Mouse (Mus musculus) lung, postnatal 10 days (tissue): ENCODE measurements around the gene Svs4.
"Not testable (repeated sequence)": the region's sequence is repeated elsewhere in the genome, so short reads cannot be mapped to it uniquely, and the experiment has no call there.

Experiments used
- DNase-seq: peaks from one replicate; pipeline ENCODE4 v3.0.0; 2021

Svs4 gene

DNA sequence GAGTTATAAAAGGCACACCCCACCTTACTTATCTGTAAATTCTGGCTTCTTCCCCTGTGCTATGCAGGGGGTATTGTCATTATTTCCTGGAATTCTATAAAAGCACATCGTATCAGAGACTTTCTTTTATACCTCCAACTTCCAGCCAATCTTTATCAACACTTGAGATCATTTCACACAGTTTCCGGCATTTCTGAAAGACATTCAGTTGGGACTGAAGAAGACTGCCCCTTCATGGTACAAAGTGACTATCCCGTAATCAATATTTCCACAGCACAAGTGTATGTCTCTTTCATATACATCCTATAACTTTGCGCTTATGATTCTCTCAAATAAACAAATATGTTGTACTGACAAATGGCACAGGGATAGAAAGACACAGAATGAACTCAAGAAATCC lies at the start of gene Svs4:
TSS of gene Svs4 (minus strand) at position 101 of the 400 bp plus-strand sequence.
- DNase-seq = no peak

DNA sequence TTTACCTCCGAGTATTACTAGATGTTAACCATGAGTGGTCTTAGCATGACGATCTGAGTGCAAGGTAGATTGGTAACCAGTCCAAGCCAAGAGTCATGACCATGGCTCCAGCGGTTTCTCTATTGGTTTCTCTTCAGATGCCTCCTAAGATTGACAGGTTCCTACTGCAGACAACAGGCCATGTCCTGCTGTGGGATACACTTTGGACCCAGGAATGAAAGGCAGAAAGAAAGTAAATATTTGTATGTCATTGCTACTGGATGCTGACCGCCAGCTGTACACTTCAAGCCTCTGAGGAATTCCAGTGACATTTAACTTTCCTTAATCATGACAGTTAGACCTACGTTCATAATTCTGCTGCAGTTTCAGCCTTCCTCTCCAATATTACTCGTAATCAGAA lies 42.7 kb upstream of the Svs4 start:
- no peak for DNase-seq

DNA sequence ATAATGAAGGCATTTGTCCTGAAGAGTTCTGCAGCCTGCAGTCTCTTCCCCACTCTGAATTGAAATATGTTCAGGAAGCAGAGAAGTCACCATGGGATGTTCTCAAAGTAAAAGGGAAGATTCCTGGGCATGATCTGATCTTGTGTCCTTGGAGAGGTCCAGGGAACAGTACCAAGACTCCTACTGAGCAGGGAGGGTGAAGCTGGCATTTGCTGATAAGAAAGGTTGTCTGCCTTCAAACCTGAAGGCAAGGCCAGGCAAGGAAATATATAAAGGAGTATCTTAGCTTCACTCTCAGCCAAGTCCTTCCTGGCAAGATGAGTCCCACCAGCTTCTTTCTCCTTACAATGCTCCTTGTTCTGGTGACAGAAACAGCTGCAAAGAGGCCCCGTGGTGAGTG lies 38.2 kb upstream of the Svs4 start, which contains the start of gene Svs6:
TSS of gene Svs6 (plus strand) at position 301 of the 400 bp plus-strand sequence.
- not testable (repeated sequence) for DNase-seq

DNA sequence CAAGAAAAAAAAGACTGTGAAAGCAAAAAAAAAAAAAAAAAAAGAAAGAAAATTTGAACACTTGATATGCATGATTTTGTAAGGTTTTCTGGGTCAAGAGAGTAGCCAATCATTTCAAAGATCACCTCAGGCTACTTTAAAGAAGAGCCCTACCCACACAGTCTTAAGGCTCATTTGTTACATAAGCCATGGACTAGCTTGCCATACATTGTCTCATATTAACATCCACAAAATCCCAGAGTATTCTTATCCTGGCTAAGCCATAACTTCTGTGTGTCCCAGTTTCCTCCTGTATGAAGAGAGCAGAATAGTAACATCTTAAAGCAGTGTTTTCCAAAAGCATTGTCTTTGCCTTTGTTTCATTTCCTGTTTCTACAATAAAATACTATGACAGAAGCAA lies 37.2 kb upstream of the Svs4 start:
- not testable (repeated sequence) for DNase-seq

DNA sequence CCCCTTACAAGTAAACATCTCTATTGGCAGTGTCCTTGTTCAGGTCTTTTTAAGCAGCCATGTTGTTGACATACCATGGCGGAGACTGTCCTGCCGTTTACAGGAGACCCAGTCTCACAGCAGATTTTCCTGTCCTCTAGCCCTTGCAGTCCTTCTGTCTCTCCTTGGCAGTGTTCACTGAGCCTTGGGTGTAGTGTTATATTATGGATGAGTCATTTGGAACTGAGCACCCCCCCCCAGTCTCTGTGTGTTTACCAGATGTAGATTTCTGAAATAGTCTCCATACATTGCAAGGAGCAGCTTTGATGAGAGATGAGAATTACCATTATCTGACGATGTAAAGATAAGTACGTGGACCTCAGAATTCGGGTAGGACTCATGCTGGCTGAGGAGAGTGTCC lies 34.3 kb upstream of the Svs4 start:
- no peak for DNase-seq

DNA sequence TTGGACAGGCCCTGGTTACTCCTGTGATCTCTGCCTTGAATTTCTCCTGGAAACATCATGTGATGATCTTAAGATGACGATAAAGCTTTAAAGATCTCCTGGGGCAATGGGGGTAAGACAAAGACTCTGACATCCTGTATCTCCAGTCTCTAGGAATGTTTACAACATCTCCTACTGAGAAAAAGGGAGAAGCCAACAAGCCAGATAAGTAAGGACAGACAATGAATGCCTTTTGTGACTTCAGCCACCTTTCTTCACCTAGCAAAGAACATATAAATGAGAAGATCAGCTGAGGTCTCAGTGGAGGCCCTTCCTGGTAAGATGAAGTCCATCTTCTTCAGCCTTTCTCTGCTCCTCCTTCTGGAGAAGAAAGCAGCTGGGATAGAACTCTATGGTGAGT lies 10.7 kb upstream of the Svs4 start, which contains the start of gene Svs3a:
TSS of gene Svs3a (plus strand) at position 301 of the 400 bp plus-strand sequence.
- DNase-seq = not testable (repeated sequence)

DNA sequence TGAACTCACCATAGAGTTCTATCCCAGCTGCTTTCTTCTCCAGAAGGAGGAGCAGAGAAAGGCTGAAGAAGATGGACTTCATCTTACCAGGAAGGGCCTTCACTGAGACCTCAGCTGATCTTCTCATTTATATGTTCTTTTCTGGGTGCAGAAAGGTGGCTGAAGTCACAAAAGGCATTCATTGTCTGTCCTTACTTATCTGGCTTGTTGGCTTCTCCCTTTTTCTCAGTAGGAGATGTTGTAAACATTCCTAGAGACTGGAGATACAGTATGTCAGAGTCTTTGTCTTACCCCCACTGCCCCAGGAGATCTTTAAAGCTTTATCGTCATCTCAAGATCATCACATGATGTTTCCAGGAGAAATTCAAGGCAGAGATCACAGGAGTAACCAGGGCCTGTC lies 21.7 kb downstream of the Svs4 start, which contains the start of gene Svs3b:
TSS of gene Svs3b (minus strand) at position 101 of the 400 bp plus-strand sequence.
- DNase-seq = not testable (repeated sequence)

DNA sequence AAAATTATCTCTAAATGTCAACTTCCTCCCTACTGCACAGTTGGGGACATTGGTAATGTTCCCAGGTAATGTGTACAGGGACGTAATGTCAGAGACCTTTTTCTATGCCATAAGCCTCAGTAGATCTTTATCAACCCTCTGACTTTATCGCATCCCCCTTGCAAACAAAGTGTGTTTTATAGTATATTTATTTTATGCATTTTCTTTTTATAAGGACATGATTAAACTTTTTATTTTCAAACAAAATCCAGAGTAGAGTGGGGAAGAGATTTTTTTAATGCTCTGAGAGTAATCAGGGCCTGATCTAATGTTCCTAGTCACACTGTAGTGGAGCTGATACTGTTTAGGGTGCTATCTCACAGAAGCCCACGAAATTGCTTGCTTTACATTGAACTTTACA lies 39.9 kb downstream of the Svs4 start, which contains the start of gene Svs2:
TSS of gene Svs2 (minus strand) at position 101 of the 400 bp plus-strand sequence.
- no peak for DNase-seq

DNA sequence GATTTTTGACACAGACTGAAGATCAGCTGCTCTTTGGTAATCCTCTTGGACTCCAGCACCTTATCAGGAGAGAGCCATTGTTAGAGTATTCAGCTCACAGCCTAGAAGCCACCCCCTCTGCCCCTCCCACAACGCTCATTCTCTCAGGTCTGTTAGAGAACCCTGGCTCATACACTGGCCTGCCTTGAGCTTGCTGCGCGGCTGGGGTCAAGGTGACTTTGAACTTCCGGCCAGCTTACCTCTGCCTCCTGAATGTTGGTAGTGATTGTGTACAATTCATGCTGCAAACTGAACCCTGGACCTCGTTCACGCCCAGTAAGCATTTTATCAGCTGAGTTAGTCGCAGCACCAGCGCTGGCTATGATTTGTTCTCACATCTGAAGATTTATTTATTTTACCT lies 45.6 kb downstream of the Svs4 start:
- DNase-seq = no peak

DNA sequence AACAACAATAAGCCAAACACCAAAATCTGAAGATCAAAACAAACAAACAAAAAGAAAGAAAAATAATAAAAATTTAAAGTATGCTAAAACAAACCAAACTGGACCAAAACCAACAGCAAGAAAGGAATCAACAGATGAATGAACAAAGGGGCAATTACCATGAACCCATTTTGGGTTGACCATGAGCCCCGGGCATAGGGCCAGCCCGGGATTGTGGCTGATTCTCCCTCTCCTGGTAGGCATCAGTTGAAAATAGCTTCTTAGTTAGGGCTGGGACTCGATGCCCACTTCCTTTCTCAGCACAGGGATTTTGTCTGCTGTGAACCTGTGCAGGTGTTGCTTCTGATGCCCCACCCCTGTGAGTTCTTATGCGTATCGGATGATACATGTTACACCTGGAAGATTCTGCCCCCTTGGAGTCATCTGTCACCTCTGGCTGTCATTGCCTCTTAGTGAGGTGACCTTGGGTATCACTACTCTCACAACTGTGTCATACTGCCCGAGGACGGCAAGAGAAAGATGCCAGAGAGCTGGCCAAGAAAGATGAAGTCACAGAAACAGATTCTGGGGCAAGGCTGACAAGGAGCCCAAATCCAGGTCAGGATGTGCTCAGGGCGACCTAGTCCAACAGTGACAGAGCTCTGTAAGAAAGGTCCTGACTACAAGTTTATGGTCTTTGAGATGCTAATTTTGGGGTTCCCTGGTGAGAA lies 49.7 kb downstream of the Svs4 start:
- DNase-seq = no peak
